Mouse (Mus musculus): ENCODE data around the gene Il4. TPM values are rescaled to one million over a fixed set of nuclear protein-coding genes. Genes with fewer than 3 reads are reported as not detected.

Il4 gene
- total RNA-seq (2014; rRNA removed) (not detected in 2 replicates), polyA plus RNA-seq (2015; fragmentation: Nextera tagmentation; extraction: Ambion mirVana) (3.9 and 4.9 TPM in 2 replicates)

- 84% methylated on average over 7 of the region's 7 CpGs for WGBS
- no peak within 1 kb of the TSS for H3K4me3 ChIP-seq (ENCODE audit: low read depth, low read length)
- DNase-seq (ENCODE audit: low spot score) (no peak), ATAC-seq (ENCODE audit: low FRiP score) (no peak)
- H3K27ac ChIP-seq (ENCODE audit: low read depth, low read length): no peak within 1 kb of the TSS
- H3K9ac ChIP-seq (replicated peaks; ENCODE audit: low read length, poor library complexity, severe bottlenecking): no peak within 1 kb of the TSS
- no peaks in the 10 kb centered on the region for H3K9me3 ChIP-seq (ENCODE audit: low read length)
- H3K4me1 ChIP-seq (ENCODE audit: insufficient read depth, low read length): no peaks in the 10 kb centered on the region
- no peaks in the 10 kb centered on the region for H3K36me3 ChIP-seq (ENCODE audit: insufficient read depth, low read length)
- TF ChIP-seq CTCF (IDR thresholded peaks at IDR 0.05): no peak
- no peak within 1 kb of the TSS for H3K4me2 ChIP-seq (ENCODE audit: low read depth, low read length, poor library complexity, severe bottlenecking)
- no peaks in the 10 kb centered on the region for H3K27me3 ChIP-seq (ENCODE audit: insufficient read depth, low read length)
These were observed at the start of gene Il4 for GRCm38 (mm10) chr11:53618619-53619198. TSS of gene Il4 (minus strand) at chr11:53618669.

DNA sequence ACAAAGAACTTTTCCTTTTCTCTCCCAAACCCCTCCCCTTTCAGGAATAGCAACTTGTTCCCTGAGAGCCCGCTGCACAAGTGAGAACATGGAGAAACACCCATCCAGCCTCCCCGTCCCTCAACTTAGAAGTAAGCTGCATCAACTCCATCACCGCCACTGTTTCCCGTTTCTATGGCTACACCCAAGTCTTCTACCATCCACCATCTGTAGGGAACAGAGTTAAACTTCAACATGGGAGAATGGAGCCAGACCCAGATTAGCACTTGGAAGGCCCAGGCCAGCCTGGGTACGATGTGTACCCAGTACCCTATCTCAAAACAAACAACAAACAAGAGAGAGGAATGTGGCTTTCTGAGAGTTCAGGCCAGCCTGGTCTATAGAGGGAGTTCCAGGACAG lies 45.6 kb upstream of the Il4 start:
- 84% methylated on average over 5 of the region's 5 CpGs for WGBS
- peaks cover 2% of the 10 kb centered on the region; the same call in 1 of the 2 replicates for H3K36me3 ChIP-seq (ENCODE audit: insufficient read depth, low read length)
- no peak overlapping the region for H3K9ac ChIP-seq (replicated peaks; ENCODE audit: low read length, poor library complexity, severe bottlenecking)
- no peak for DNase-seq (ENCODE audit: low spot score)
- no peak overlapping the region for H3K4me3 ChIP-seq (ENCODE audit: low read depth, low read length)
- ATAC-seq (ENCODE audit: low FRiP score): no peak
- H3K27ac ChIP-seq (ENCODE audit: low read depth, low read length): no peak overlapping the region
- no peak overlapping the region for H3K4me2 ChIP-seq (ENCODE audit: low read depth, low read length, poor library complexity, severe bottlenecking)
- no peaks in the 10 kb centered on the region for H3K9me3 ChIP-seq (ENCODE audit: low read length)
- no peaks in the 10 kb centered on the region for H3K4me1 ChIP-seq (ENCODE audit: insufficient read depth, low read length)
- no peaks in the 10 kb centered on the region for H3K27me3 ChIP-seq (ENCODE audit: insufficient read depth, low read length)
- TF ChIP-seq CTCF (IDR thresholded peaks at IDR 0.05): no peak

- WGBS: 80% methylated on average over 14 of the region's 14 CpGs
- H3K4me2 ChIP-seq (ENCODE audit: low read depth, low read length, poor library complexity, severe bottlenecking): no peak overlapping the region
- no peak overlapping the region for H3K27ac ChIP-seq (ENCODE audit: low read depth, low read length)
- DNase-seq (ENCODE audit: low spot score) (no peak), ATAC-seq (ENCODE audit: low FRiP score) (no peak)
- peaks cover 2% of the 10 kb centered on the region; the same call in 1 of the 2 replicates for H3K36me3 ChIP-seq (ENCODE audit: insufficient read depth, low read length)
- TF ChIP-seq CTCF (IDR thresholded peaks at IDR 0.05): no peak
- H3K4me3 ChIP-seq (ENCODE audit: low read depth, low read length): no peak overlapping the region
- no peaks in the 10 kb centered on the region for H3K27me3 ChIP-seq (ENCODE audit: insufficient read depth, low read length)
- no peaks in the 10 kb centered on the region for H3K4me1 ChIP-seq (ENCODE audit: insufficient read depth, low read length)
- no peaks in the 10 kb centered on the region for H3K9me3 ChIP-seq (ENCODE audit: low read length)
- H3K9ac ChIP-seq (replicated peaks; ENCODE audit: low read length, poor library complexity, severe bottlenecking): no peak overlapping the region
These were observed 44.6 kb upstream of the Il4 start for GRCm38 (mm10) chr11:53662794-53663674.

GRCm38 (mm10) chr11:53657828-53658227 lies 39.4 kb upstream of the Il4 start:
- peaks cover 10% of the 10 kb centered on the region; the same call in 1 of the 2 replicates for H3K36me3 ChIP-seq (ENCODE audit: insufficient read depth, low read length)
- no peaks in the 10 kb centered on the region for H3K4me1 ChIP-seq (ENCODE audit: insufficient read depth, low read length)
- H3K4me3 ChIP-seq (ENCODE audit: low read depth, low read length): no peak overlapping the region
- no peaks in the 10 kb centered on the region for H3K9me3 ChIP-seq (ENCODE audit: low read length)
- DNase-seq (ENCODE audit: low spot score) (no peak), ATAC-seq (ENCODE audit: low FRiP score) (no peak)
- H3K4me2 ChIP-seq (ENCODE audit: low read depth, low read length, poor library complexity, severe bottlenecking): no peak overlapping the region
- no peak for TF ChIP-seq CTCF (IDR thresholded peaks at IDR 0.05)
- H3K27me3 ChIP-seq (ENCODE audit: insufficient read depth, low read length): no peaks in the 10 kb centered on the region
- WGBS: 89% methylated on average over 6 of the region's 6 CpGs
- H3K9ac ChIP-seq (replicated peaks; ENCODE audit: low read length, poor library complexity, severe bottlenecking): no peak overlapping the region
- H3K27ac ChIP-seq (ENCODE audit: low read depth, low read length): no peak overlapping the region

DNA sequence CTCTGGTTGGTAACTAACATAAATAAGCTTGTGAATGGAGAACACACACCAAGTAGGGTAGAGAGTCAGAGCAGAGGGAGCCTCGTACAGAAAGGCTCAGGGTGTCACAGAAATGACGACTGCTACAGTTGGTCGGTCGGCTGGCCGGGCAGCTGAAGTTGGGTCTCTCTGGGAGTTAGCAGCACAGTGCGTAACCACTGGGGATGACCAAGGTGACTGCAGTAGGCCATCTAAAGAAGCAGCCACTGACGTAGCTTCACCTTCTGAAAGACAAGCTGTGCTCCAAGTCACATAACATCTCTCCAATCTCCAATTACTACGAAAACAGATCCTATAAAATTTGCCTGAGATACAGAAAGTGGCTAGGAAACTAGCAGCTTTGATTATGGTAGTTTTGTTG lies 38.9 kb upstream of the Il4 start:
- no peaks in the 10 kb centered on the region for H3K27me3 ChIP-seq (ENCODE audit: insufficient read depth, low read length)
- no peaks in the 10 kb centered on the region for H3K4me1 ChIP-seq (ENCODE audit: insufficient read depth, low read length)
- H3K9me3 ChIP-seq (ENCODE audit: low read length): no peaks in the 10 kb centered on the region
- 91% methylated on average over 8 of the region's 8 CpGs for WGBS
- H3K27ac ChIP-seq (ENCODE audit: low read depth, low read length): no peak overlapping the region
- no peak for TF ChIP-seq CTCF (IDR thresholded peaks at IDR 0.05)
- peaks cover 10% of the 10 kb centered on the region; the same call in 1 of the 2 replicates for H3K36me3 ChIP-seq (ENCODE audit: insufficient read depth, low read length)
- ATAC-seq (ENCODE audit: low FRiP score) (no peak), DNase-seq (ENCODE audit: low spot score) (no peak)
- no peak overlapping the region for H3K4me3 ChIP-seq (ENCODE audit: low read depth, low read length)
- H3K9ac ChIP-seq (replicated peaks; ENCODE audit: low read length, poor library complexity, severe bottlenecking): no peak overlapping the region
- no peak overlapping the region for H3K4me2 ChIP-seq (ENCODE audit: low read depth, low read length, poor library complexity, severe bottlenecking)

Data from midbrain, postnatal 0 days (tissue).